Mouse (Mus musculus) kidney, embryonic 14.5 days (tissue): ENCODE results near the gene Stxbp4. TPM values are rescaled to one million over a fixed set of nuclear protein-coding genes. Genes with fewer than 3 reads are reported as not detected.
A peak's percentile ranks its signal among the peaks of the same experiment; 100 is the strongest.

Source experiments
- ATAC-seq: fragments of 200-750 bp; cut with Nextera tagmentation; 2 replicates; pipeline ENCODE4 v1.8.0; 2017; ENCODE audit warnings: moderate number of reproducible peaks, mild to moderate bottlenecking, moderate TSS enrichment, moderate library complexity; ENCODE audit not compliant: low FRiP score, low TSS enrichment
- H3K27ac ChIP-seq: fragments of 300-500 bp; sonication (generic); 2 replicates; pipeline ENCODE4 v1.5.1; 2014; ENCODE audit warnings: low read depth, mild to moderate bottlenecking, low read length, moderate library complexity, mixed read lengths
- H3K27me3 ChIP-seq: fragments of 300-500 bp; sonication (generic); 2 replicates; pipeline ENCODE4 v1.6.1; 2014; ENCODE audit warnings: mild to moderate bottlenecking, low read length; ENCODE audit not compliant: control insufficient read depth, insufficient read depth
- H3K36me3 ChIP-seq: fragments of 300-500 bp; sonication (generic); 2 replicates; pipeline ENCODE4 v1.6.1; 2014; ENCODE audit warnings: low read length, mixed read lengths; ENCODE audit not compliant: control insufficient read depth, insufficient read depth
- H3K4me1 ChIP-seq: fragments of 300-500 bp; sonication (generic); 2 replicates; pipeline ENCODE4 v1.6.1; 2014; ENCODE audit warnings: low read length, mixed read lengths; ENCODE audit not compliant: control insufficient read depth, insufficient read depth
- H3K4me2 ChIP-seq: fragments of 300-500 bp; sonication (generic); replicated peaks from 2 replicates; pipeline ENCODE4 v1.6.1; 2014; ENCODE audit warnings: low read depth, mild to moderate bottlenecking, low read length
- H3K4me3 ChIP-seq: fragments of 300-500 bp; sonication (generic); 2 replicates; pipeline ENCODE4 v1.5.1; 2014; ENCODE audit warnings: mild to moderate bottlenecking, low read length
- H3K9ac ChIP-seq: fragments of 300-500 bp; sonication (generic); 2 replicates; pipeline ENCODE4 v1.6.1; 2014; ENCODE audit warnings: low read depth, mild to moderate bottlenecking, low read length, moderate library complexity
- H3K9me3 ChIP-seq: fragments of 300-500 bp; sonication (generic); 2 replicates; pipeline ENCODE4 v1.6.1; 2016; ENCODE audit warnings: low read length; ENCODE audit not compliant: control insufficient read depth
- whole genome bisulfite sequencing: fragments of 180-500 bp; shearing (Covaris S2); extraction: QIAGEN DNeasy Blood & Tissue Kit; methylation state at CpG from one replicate; pipeline ENCODE4 v1.1.7; 2014; 5-methylcytosine and 5-hydroxymethylcytosine counted together
- polyA plus RNA-seq: library from polyadenylated mRNA; unstranded; fragments of >200 nt; fragmentation: Nextera tagmentation; extraction: Ambion mirVana; gene quantifications from 2 replicates; pipeline ENCODE4 v1.2.1, GENCODE M21; 2014

Stxbp4 gene
- polyA plus RNA-seq, 1 experiment from 2014 or later: 29.3 TPM

DNA sequence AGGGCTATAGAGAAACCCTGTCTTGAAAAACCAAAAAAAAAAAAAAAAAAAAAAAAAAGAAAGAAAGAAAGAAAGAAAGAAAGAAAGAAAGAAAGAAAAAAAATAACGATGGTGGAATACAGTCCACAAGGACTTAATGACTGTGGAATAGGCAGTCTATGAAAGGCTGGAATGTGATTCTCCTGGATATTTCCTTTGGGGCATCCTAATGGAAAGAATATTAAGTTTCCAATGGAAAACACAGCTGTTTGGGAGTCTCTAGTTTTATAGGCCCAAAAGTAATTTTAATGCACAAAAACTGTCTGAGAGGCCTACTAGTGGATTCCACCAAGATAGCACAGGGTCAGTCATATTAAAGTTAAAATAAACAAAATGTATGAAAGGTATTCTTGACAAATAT, 42.1 kb downstream of the Stxbp4 start:
- H3K9ac ChIP-seq: no peak overlapping the region

DNA sequence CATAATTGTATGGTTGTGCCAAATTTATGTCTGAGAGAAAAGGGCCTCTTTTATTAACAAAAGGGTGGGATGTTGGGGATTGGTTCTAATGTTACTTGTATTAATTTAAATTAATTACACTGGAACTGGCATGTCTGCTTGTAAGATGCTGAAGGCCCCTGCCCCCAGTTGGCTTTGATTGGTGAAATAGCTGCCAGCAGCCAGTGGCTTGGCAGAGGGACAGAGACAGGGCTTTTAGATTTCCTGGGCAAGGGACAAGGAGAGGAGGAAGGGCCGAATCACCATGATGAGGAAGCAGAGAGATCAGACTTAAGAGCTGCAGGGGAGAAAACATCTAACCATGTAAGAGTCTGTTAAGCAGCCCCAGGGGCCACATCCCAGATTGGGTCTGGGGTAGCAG, 46.9 kb downstream of the Stxbp4 start:
- Histone ChIP-seq H3K4me2 (no peak overlapping the region), H3K9me3 (peaks cover 8% of the 10 kb centered on the region; the same call in 1 of the 2 replicates), H3K4me1 (no peaks in the 10 kb centered on the region), H3K36me3 (peaks cover 20% of the 10 kb centered on the region; the same call in 1 of the 2 replicates), H3K9ac (no peak overlapping the region), H3K27me3 (no peaks in the 10 kb centered on the region), H3K4me3 (no peak overlapping the region), H3K27ac (no peak overlapping the region)
- 96% methylated on average over 1 of the region's 1 CpGs for WGBS
- ATAC-seq: no peak

More for the DNA sequence above, 42.1 kb downstream of the Stxbp4 start:
- no peaks in the 10 kb centered on the region for H3K4me1 ChIP-seq
- no peak overlapping the region for H3K27ac ChIP-seq
- no peak for ATAC-seq
- 65% methylated on average over 1 of the region's 1 CpGs for WGBS
- H3K4me2 ChIP-seq: no peak overlapping the region
- H3K4me3 ChIP-seq: no peak overlapping the region
- peaks cover 5% of the 10 kb centered on the region; the same call in 1 of the 2 replicates for H3K9me3 ChIP-seq
- H3K36me3 ChIP-seq: peaks cover 23% of the 10 kb centered on the region; the same call in 1 of the 2 replicates
- no peaks in the 10 kb centered on the region for H3K27me3 ChIP-seq

DNA sequence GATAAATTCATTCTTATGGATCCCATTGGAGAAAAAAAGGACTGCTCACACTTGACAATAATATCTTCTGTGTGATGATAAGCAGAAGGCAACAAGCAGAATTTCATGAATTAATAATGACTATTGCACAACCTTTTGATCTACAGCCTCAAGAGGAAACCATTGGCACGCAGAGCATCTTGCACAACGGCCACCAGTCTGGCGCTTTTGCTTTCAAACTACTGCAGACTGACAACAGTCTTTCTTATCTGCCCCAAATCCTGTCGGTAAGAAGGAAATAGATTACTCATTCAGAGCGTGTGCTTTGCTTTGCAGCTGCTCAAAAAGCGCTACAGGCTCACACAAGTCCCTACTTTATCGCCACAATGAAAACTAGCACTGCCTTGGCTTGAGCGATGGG, 51.7 kb downstream of the Stxbp4 start:
- H3K27ac ChIP-seq: no peak overlapping the region
- no peak overlapping the region for H3K4me3 ChIP-seq
- WGBS: 95% methylated on average over 8 of the region's 8 CpGs
- H3K36me3 ChIP-seq: peaks cover 21% of the 10 kb centered on the region; the same call in 1 of the 2 replicates
- no peak for ATAC-seq
- H3K9ac ChIP-seq: no peak overlapping the region
- no peak overlapping the region for H3K4me2 ChIP-seq
- no peaks in the 10 kb centered on the region for H3K4me1 ChIP-seq
- peaks cover 7% of the 10 kb centered on the region; the same call in 1 of the 2 replicates for H3K9me3 ChIP-seq
- no peaks in the 10 kb centered on the region for H3K27me3 ChIP-seq

DNA sequence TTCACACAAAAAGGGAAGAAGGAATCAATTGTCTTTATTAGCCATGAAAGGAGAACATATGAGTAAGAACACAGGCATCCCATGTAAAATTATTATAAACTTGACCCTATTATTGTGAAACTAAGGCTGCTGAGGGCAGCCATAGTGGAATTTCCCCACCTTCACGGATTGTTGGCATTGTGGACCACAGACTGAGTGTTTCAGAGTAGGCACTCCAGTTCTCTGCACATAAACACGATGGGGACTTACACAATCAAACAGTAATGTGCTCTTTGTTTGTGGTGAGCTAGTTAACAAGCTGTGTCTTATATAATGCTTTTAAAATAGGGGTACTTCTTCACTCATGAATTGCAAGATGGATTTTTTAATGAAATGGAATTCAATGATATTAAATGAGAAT, 52.1 kb downstream of the Stxbp4 start:
- Histone ChIP-seq H3K4me2 (no peak overlapping the region), H3K36me3 (peaks cover 19% of the 10 kb centered on the region; the same call in 1 of the 2 replicates), H3K27me3 (no peaks in the 10 kb centered on the region), H3K9me3 (peaks cover 3% of the 10 kb centered on the region; the same call in 1 of the 2 replicates), H3K27ac (no peak overlapping the region), H3K4me1 (no peaks in the 10 kb centered on the region), H3K4me3 (no peak overlapping the region), H3K9ac (no peak overlapping the region)
- WGBS: 97% methylated on average over 2 of the region's 2 CpGs
- ATAC-seq: no peak

DNA sequence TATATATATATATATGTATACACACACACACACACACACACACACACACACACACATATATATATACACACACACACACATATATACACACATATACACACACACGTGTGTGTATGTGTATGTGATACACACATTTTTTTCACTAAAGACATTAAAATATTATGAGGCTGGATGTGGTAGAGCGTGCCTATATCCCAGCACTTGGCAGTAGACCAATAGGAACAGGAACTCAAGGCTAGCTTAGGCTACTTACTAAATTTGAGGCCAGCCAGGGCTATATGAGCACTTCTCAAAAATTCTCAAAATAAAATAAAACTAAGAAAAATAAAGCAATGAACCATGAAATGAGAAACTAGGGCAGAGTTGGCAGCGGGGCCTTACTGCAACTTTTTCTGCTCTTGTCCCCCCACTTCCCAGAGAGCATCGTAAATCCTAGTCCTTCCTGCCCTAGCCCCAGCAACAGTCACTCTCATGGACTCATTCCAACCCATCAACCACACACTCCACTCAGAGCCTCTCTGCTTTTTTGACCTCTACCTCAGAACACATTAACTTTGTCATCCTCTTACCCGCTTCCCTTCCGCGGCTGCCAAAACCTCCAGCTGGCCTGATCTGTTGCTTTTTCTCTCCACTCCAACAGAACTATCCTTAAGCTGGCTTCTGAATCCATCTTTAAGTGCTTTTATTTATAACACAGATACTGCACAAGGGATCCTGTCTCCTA, 60.7 kb downstream of the Stxbp4 start:
- H3K27ac ChIP-seq: no peak overlapping the region
- H3K4me1 ChIP-seq: no peaks in the 10 kb centered on the region
- no peak overlapping the region for H3K9ac ChIP-seq
- H3K4me2 ChIP-seq: no peak overlapping the region
- peaks cover 9% of the 10 kb centered on the region; the same call in 1 of the 2 replicates for H3K36me3 ChIP-seq
- peak; percentile 64; the same call in 1 of the 2 replicates for ATAC-seq
- WGBS: 40% methylated on average over 7 of the region's 7 CpGs
- no peak overlapping the region for H3K4me3 ChIP-seq
- no peaks in the 10 kb centered on the region for H3K9me3 ChIP-seq
- H3K27me3 ChIP-seq: no peaks in the 10 kb centered on the region

DNA sequence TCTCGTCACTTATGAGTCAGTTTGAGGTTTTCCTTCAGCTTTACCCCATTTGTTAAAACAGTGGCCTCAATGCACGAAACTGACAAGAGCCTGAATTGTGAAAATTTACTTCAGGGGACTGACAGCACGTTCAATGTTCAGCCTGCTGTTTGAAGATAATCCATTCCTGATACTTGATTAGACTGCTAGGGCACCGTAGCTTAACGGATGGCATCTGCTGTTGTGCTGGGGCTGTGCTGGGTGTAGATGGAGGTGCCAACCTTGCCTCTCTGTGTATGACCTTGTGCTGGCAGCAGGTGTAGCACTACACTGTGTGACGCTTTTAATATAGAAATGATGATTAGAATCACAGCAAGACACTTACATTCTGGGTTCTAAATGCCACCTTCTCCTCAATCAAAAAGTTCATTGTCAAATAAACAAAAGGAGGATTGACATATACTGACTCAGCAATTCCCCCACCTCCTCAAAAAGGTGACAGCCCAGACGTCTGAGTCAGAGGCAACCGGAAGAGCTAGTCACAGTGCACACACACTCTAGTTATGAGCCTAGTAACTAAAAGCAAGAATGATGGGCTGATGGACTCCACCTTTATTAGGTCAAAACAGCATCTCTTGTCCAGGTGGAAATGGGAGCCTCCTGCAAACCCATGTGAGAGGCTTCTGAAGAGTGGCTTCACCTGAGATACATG, 61.5 kb downstream of the Stxbp4 start:
- H3K9me3 ChIP-seq: no peaks in the 10 kb centered on the region
- H3K4me3 ChIP-seq: no peak overlapping the region
- H3K36me3 ChIP-seq: peaks cover 12% of the 10 kb centered on the region; the same call in 1 of the 2 replicates
- no peak for ATAC-seq
- H3K4me1 ChIP-seq: no peaks in the 10 kb centered on the region
- no peak overlapping the region for H3K27ac ChIP-seq
- WGBS: 87% methylated on average over 8 of the region's 8 CpGs
- H3K9ac ChIP-seq: no peak overlapping the region
- H3K4me2 ChIP-seq: no peak overlapping the region
- no peaks in the 10 kb centered on the region for H3K27me3 ChIP-seq

DNA sequence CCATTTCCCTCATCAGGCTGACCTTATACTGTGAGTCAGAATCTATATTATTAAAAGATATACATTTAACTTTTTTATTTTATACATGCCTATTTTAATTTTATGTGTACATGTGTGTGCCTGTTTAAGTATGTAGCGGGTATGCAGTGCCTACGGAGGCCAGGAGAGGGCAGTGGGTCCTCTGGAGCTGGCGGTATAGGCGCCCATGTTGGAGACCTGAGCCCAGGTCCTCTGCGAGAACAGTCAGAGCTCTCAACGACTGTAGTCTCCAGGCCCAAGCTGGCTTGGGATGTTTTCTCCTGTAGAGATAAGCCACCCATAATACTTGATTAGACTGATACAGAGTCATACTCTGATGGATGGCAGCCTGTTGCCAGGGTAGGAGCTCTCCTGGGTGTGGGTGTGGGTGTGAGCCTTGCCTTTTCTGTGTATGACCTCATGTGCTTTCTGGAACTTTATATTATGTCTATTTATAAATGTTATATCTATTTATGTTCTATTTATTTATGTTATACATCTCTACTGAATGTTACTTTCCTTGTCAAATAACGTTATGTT, 62.3 kb downstream of the Stxbp4 start:
- 96% methylated on average over 7 of the region's 7 CpGs for WGBS
- no peak for ATAC-seq
- Histone ChIP-seq H3K4me1 (no peaks in the 10 kb centered on the region), H3K9ac (no peak overlapping the region), H3K4me3 (no peak overlapping the region), H3K4me2 (no peak overlapping the region), H3K9me3 (no peaks in the 10 kb centered on the region), H3K36me3 (peaks cover 15% of the 10 kb centered on the region; the same call in 1 of the 2 replicates), H3K27me3 (no peaks in the 10 kb centered on the region), H3K27ac (no peak overlapping the region)

DNA sequence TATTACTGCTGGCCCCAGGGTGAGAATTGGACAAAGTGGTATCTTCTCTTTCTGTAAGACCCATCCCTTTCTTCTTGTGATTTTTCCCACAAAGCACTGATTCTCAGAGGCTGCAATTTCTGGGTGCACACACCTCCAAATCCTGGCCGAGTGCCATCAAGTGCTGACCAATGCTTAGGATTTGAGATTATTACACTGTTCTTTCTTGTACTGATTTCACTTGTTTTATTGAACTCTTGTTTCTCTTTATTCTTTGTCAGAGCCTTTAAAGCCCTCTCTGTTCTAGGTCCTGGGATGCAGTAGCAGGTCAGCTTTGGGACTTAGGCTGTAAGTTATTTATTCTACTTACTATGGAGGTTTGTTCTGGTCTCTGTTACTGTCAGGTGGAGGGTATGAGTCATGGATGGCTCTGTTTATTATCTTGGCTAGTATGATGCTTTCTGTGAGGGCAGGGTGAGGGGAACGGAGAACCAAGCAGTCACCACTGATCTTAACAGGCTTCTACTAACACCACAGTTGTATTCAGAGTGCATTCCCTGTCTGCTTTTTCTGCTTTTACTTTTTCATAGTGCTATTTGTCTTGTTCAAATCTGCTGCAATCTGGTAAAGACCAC, 67.1 kb downstream of the Stxbp4 start:
- no peak overlapping the region for H3K27ac ChIP-seq
- no peak overlapping the region for H3K9ac ChIP-seq
- no peak overlapping the region for H3K4me2 ChIP-seq
- WGBS: 93% methylated on average over 2 of the region's 2 CpGs
- no peaks in the 10 kb centered on the region for H3K9me3 ChIP-seq
- no peak for ATAC-seq
- H3K36me3 ChIP-seq: peaks cover 12% of the 10 kb centered on the region; the same call in 1 of the 2 replicates
- H3K27me3 ChIP-seq: no peaks in the 10 kb centered on the region
- no peaks in the 10 kb centered on the region for H3K4me1 ChIP-seq
- no peak overlapping the region for H3K4me3 ChIP-seq
